Mouse (Mus musculus) kidney, adult 2 months (tissue): Measurements from ENCODE around the gene Gss.

Source experiments
- CTCF ChIP-seq: fragments of 200-500 bp; conservative IDR thresholded peaks from 2 replicates; pipeline ENCODE4 v1.5.1; 2011; ENCODE audit warnings: low read depth, mild to moderate bottlenecking, control low read depth, low read length, moderate library complexity, mixed read lengths; ENCODE audit not compliant: insufficient read depth, insufficient read length
- POLR2A ChIP-seq: fragments of 200-500 bp; IDR thresholded peaks from one replicate; pipeline ENCODE4 v1.6.1; 2011; ENCODE audit warnings: low read depth, low read length, control low read depth

DNA sequence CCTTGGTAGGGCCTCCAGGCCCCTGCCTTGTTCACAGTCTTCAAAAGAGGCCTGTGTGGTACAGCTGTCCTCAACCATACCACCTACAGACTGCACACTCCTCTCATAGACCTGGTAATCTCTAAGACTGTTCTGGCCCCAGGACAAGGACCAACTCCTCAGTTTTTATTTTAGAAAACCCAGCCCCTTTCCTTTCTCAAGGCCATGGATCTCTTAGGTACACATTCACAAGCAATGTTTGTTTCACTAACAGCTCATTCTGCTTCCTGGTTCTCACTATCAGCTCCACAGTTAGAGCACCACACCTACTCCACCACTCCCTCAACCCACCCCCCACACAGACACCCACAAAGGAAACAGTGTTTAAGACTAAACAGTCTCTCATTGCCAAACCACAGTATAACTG, 39.7 kb downstream of the Gss start:
- TF ChIP-seq CTCF (no peak), POLR2A (no peak)
